Mouse (Mus musculus) retina, postnatal 7 days (tissue): ENCODE measurements around the gene Nrip2.
A peak's percentile ranks its signal among the peaks of the same experiment; 100 is the strongest.
"Not testable (repeated sequence)": the region's sequence is repeated elsewhere in the genome, so short reads cannot be mapped to it uniquely, and the experiment has no call there.

Experiments used
- DNase-seq: peaks from one replicate; pipeline ENCODE4 v3.0.0-alpha.2; 2012; ENCODE audit warnings: low read depth, low spot score

The Nrip2 gene

GRCm38 (mm10) chr6:128398996-128399395 is at the start of gene Nrip2:
Gene Nrip2, plus strand, starts transcription at chr6:128399296.
- DNase-seq = no peak

DNA sequence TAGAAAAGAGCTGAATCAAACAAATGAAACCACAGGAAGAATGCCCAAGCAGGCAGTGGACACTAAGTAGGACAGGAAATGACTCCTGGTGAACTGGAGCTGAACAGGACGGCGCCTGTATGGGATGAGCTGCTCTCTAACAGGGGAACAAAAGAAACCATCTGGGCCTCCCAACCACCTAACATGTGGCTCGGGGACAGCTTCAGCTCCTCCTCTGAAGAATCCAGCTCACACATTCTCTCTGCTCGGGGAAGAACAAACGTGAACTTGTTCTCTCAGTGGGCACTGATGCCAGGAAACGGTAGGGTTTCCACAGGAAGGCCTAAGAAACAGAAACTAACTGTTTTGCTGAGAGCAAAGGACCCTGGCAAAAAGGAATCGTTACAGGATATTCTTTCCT is 49.4 kb upstream of the Nrip2 start:
- peak; percentile 24 for DNase-seq

DNA sequence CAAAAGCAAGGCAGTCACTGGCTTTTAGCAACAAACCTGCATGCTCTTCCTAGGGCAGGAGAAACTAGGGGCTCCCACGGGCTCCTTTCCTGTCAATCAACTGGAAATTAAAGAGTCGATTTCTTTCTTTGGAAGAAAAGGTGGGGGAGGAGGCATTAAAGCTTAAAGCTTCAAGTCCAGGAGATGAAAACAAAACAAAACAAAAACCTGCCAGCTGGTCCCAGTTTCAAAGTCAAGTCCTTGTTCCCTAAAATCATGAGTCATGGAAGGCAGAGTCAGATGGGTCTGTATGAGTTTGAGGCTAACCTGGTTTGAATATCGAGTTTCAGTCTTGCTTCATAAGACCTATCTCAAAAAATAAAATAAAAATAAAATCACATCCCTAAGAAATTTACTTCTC is 45.0 kb upstream of the Nrip2 start:
- DNase-seq = no peak

GRCm38 (mm10) chr6:128355201-128355681 is 43.9 kb upstream of the Nrip2 start:
- no peak for DNase-seq

- peak; percentile 89 for DNase-seq
These were observed 43.2 kb upstream of the Nrip2 start, which contains the start of gene Tulp3 for GRCm38 (mm10) chr6:128355726-128356416. Gene Tulp3, minus strand, starts transcription at chr6:128355851.

DNA sequence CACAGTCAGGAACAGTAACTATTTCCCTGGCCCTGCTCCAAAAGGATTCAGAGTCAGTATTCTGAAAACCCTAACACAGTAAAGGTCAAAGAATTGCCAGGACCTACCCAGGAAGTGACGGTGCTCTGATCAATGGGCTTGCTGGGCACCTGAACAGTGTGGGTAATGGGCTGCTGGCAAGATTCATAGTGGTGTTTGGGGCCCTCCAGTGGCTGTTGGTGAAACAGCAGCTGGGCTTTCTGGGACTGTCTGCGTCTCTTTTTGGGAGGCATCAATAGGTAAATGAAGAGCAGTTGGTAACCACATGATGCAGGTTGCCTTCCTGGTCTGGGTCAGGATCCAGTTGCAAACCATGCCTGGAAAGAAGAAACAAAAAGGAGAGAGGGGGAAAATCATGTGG is 40.1 kb upstream of the Nrip2 start:
- DNase-seq = peak; percentile 54

DNA sequence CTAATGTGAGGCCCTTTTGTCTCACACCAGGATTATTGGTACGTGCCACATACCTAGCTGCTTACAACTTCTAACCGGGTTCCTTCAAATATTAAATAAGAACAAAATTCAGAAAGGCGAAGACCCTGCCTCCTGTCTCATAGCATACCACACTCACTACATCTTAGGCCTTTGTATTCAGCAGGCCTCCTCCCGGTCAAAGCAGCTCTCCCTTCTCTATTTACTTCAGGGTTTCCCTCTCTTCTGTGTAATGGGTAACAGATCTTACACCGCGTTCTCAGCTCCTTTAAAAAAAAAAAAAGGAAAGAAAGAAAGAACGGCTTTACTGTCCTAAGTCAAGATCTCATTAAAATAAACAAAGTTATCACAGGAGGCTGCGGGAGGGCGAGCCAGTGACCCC is 37.2 kb upstream of the Nrip2 start:
- no peak for DNase-seq

- peak; percentile 60 for DNase-seq
These were observed 36.6 kb upstream of the Nrip2 start, which contains the start of the genes Rhno1 and Foxm1 for GRCm38 (mm10) chr6:128362381-128363006. Gene Rhno1, minus strand, starts transcription at chr6:128362911. Gene Foxm1, plus strand, starts transcription at chr6:128362967.

DNA sequence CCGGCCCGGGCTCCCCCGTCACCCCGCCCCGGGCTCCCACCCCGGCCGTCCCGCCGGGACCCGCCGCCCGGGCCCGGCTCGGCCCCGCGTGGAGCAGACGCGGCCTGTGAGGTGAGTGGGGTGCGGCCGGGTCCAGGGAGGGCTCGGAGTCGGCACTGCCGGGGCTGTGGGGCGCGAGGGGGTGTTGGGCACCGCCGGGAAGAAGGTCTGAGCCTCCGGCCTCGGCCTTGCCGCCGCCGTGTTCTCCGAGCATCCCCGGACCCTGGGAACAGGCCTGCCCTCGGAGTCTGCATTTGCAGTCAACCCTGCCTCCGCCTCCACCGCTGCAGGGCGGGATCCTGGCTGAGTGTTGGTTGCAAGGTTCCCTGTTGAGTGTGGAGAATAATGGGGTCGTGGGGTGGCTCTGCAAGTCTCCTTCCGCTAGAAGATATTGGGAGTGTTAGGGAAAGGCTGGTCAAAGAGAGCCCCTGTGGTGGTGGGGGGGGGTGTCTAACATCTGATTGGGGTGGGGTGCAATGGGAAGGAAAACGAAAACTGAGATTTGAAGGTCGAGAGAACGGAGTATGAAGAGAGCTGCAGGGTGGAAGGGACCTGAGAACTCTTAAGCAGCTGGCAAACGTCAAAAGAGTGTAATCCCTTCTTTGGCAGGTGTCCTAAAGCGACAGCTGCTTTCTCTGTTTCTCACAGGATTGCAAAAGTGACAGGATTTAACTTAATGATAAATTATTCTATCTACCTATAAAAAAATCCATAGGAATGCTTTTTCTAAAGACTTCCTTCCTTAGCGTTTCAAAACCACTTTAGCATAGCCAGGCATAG is 35.9 kb upstream of the Nrip2 start:
- DNase-seq = no peak

- DNase-seq = no peak
These were observed 34.4 kb upstream of the Nrip2 start for GRCm38 (mm10) chr6:128364721-128365120.

- DNase-seq = no peak
These were observed 32.6 kb upstream of the Nrip2 start for GRCm38 (mm10) chr6:128366466-128366865.

- no peak for DNase-seq
These were observed 29.1 kb upstream of the Nrip2 start for GRCm38 (mm10) chr6:128370040-128370439.

- no peak for DNase-seq
These were observed 23.9 kb upstream of the Nrip2 start, which contains the start of the genes Tex52 and Gm44596 for GRCm38 (mm10) chr6:128375192-128375591. Gene Tex52, plus strand, starts transcription at chr6:128375456. Gene Gm44596, plus strand, starts transcription at chr6:128375503.

GRCm38 (mm10) chr6:128376371-128377085 is 22.6 kb upstream of the Nrip2 start:
- no peak for DNase-seq

GRCm38 (mm10) chr6:128379636-128380035 is 19.5 kb upstream of the Nrip2 start:
- DNase-seq = no peak

GRCm38 (mm10) chr6:128380594-128381167 is 18.4 kb upstream of the Nrip2 start:
- DNase-seq = not testable (repeated sequence)

GRCm38 (mm10) chr6:128381254-128381653 is 17.8 kb upstream of the Nrip2 start:
- no peak for DNase-seq

GRCm38 (mm10) chr6:128383752-128384151 is 15.3 kb upstream of the Nrip2 start:
- no peak for DNase-seq

GRCm38 (mm10) chr6:128385026-128385425 is 14.1 kb upstream of the Nrip2 start:
- no peak for DNase-seq

DNA sequence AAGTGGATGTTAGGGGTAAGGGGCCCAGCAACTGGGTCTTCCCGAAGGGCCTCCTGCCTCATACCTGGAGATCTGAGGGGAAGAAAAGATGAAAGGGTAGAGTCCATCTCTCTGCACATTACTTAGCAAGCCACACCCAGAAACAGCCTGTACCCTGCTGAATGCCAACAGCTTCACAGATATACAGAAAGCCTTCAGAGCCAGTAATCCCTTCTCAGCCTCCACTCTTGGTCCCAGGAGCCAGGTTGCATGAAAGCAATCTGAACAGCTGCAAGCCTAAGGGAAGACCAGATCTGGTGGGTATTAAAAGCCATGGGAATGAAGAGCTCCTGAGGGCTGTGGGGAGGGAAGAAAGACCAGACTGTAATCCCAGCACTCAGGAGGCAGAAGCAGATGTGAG is 9.9 kb upstream of the Nrip2 start:
- DNase-seq = no peak

DNA sequence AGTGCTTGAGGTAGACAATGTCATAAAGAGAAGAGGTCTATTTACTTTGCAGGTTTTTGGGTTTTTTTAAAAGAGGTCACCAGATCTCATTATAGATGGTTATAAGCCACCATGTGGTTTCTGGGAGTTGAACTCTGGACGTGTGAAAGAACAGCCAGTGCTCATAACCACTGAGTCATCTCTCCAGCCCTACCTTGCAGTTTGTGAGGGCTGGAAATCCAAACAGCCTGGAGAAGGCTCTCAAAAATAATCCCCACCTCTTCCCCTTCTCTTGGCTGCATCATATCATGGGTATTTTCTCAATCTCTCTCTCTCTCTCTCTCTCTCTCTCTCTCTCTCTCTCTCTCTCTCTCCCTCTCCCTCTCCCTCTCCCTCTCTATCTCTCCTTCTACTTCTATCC is 8.4 kb upstream of the Nrip2 start:
- DNase-seq = no peak
